Comparison of ENCODE assay signal across 13 mouse cellular contexts in genomic region chr7:133824579-133824978, GRCm38 (mm10). TPM values are rescaled to one million over a fixed set of nuclear protein-coding genes. Genes with fewer than 3 reads are reported as not detected.
DNase-seq lines count a peak whose midpoint lies in the region; ATAC-seq lines count a peak whose summit lies in the region.
"Had no signal": no experiment of that assay in that cellular context is flagged by ENCODE, and none has a peak within 500 bp of the region (broad histone marks: within the 10 kb centered on the region; RNA-seq: fewer than 3 reads in every experiment).

No protein-coding gene starts in this region.

- DNase-seq in heart, postnatal 4 days: peak; percentile 14
- DNase-seq in thymus, postnatal 0 days (ENCODE audit: low spot score): peak; percentile 20
- DNase-seq in thymus, adult 18-20 months: no peak
- DNase-seq in kidney, postnatal 14 days: peak; percentile 6
- peak; percentile 63 for DNase-seq in thymus, postnatal 4 days
- DNase-seq in cerebellum, postnatal 36 days: no peak
- DNase-seq in cerebellum, adult 9-11 months: no peak
- DNase-seq: cerebellum, adult 2 months; right cerebral cortex, postnatal 14 days had no signal

- 83% methylated on average over 2 of the region's 2 CpGs for WGBS in heart, embryonic 11.5 days (ENCODE audit: insufficient replicate concordance)

- 0 out of 2 replicates have a peak, but pooled peaks cover 2% of the 10 kb centered on the region for H3K9me3 ChIP-seq in heart, embryonic 11.5 days (replicated peaks; ENCODE audit: control insufficient read depth, low read length)
- H3K9me3 ChIP-seq: liver, embryonic 15.5 days had no signal

- no peak overlapping the region for H3K4me2 ChIP-seq in heart, embryonic 11.5 days
- H3K4me2 ChIP-seq: liver, embryonic 15.5 days had no signal

- no peak overlapping the region for H3K27ac ChIP-seq in heart, embryonic 11.5 days (ENCODE audit: low read depth, low read length)
- H3K27ac ChIP-seq: liver, embryonic 15.5 days had no signal

- ATAC-seq in heart, embryonic 11.5 days (replicated peaks; ENCODE audit: insufficient number of reproducible peaks, low FRiP score, low TSS enrichment): no peak

- H3K27me3 ChIP-seq in heart, embryonic 11.5 days (ENCODE audit: control insufficient read depth, insufficient read depth, low read length): no peaks in the 10 kb centered on the region
- H3K27me3 ChIP-seq: liver, embryonic 15.5 days had no signal

- no peak overlapping the region for H3K4me3 ChIP-seq in heart, embryonic 11.5 days (ENCODE audit: low read depth, low read length)
- H3K4me3 ChIP-seq: erythroblast, embryonic 14.5 days; liver, embryonic 15.5 days; myocyte had no signal

- no peak overlapping the region for H3K9ac ChIP-seq in heart, embryonic 11.5 days (ENCODE audit: low read depth, low read length)
- H3K9ac ChIP-seq: liver, embryonic 15.5 days had no signal

- 0 out of 2 replicates have a peak, but pooled peaks cover 3% of the 10 kb centered on the region for H3K4me1 ChIP-seq in heart, embryonic 11.5 days (ENCODE audit: control insufficient read depth, insufficient read depth, low read length)
- H3K4me1 ChIP-seq: liver, embryonic 15.5 days had no signal

- H3K36me3 ChIP-seq in heart, embryonic 11.5 days (ENCODE audit: control insufficient read depth, insufficient read depth, low read length): no peaks in the 10 kb centered on the region
- H3K36me3 ChIP-seq: liver, embryonic 15.5 days had no signal

RNA-seq across cellular contexts. Expression of gene Dhx32, which starts 42.1 kb away (rescaled TPM):
- 10 to 100 TPM; 39.0 to 41.5 TPM for total RNA-seq in heart, postnatal 4 days (2021)
- polyA plus RNA-seq in heart, embryonic 11.5 days (2014; fragmentation: Nextera tagmentation; extraction: Ambion mirVana): 24.7 and 30.8 TPM in 2 replicates
- polyA plus RNA-seq in thymus, postnatal 0 days (2015; fragmentation: Nextera tagmentation; extraction: Ambion mirVana): 23.3 and 23.7 TPM in 2 replicates

RNA-seq across cellular contexts. Expression of gene Fank1, which starts 47.9 kb away (rescaled TPM):
- not detected for total RNA-seq in heart, postnatal 4 days (2021)
- polyA plus RNA-seq in heart, embryonic 11.5 days (2014; fragmentation: Nextera tagmentation; extraction: Ambion mirVana): 0.10 TPM in 1 of 2 replicates, not detected in the other
- 0.23 and 0.33 TPM in 2 replicates for polyA plus RNA-seq in thymus, postnatal 0 days (2015; fragmentation: Nextera tagmentation; extraction: Ambion mirVana)
- polyA plus RNA-seq: erythroblast, embryonic 14.5 days; liver, embryonic 15.5 days had no signal

Comparison
In these comparisons a context has a peak if more than half of its experiments do, and no peak if none do; other contexts are left out.
1. DNase-seq: peak in heart, postnatal 4 days (single experiment), thymus, postnatal 0 days (single experiment), kidney, postnatal 14 days (single experiment) and thymus, postnatal 4 days (single experiment); none in thymus, adult 18-20 months (0 of 2), cerebellum, postnatal 36 days (0 of 2) and cerebellum, adult 9-11 months (single experiment).